Mouse (Mus musculus): Measurements from ENCODE around the gene Galr2.

GRCm38 (mm10) chr11:116255090-116255981, 25.4 kb upstream of the Galr2 start:
- TF ChIP-seq GATA1 (IDR thresholded peaks at IDR 0.05; ENCODE audit: borderline replicate concordance, low read length) (no peak), CTCF (IDR thresholded peaks at IDR 0.05; ENCODE audit: low read depth, low read length) (no peak), POLR2AphosphoS5 (IDR thresholded peaks at IDR 0.05; ENCODE audit: insufficient replicate concordance, low read depth, low read length) (no peak), TAL1 (conservative IDR thresholded peaks at IDR 0.05; ENCODE audit: low read depth, low read length) (no peak), GATA2 (IDR thresholded peaks at IDR 0.05; ENCODE audit: borderline replicate concordance, low read depth, low read length) (no peak)

Data from G1E (cell line).